ENCODE assay signal across 18 mouse cellular contexts in genomic region chr12:73725825-73726604, GRCm38 (mm10).
DNase-seq lines count a peak whose midpoint lies in the region; TF ChIP-seq lines count a peak whose summit lies in the region.
"Had no signal": no experiment of that assay in that cellular context is flagged by ENCODE, and none has a peak within 500 bp of the region (broad histone marks: within the 10 kb centered on the region; RNA-seq: fewer than 3 reads in every experiment).

No protein-coding gene starts in this region.

- TF ChIP-seq POLR2A in myocyte (IDR thresholded peaks at IDR 0.05; ENCODE audit: insufficient read length, low read depth), result no peak

- no peak overlapping the region for H3K27ac ChIP-seq in layer of hippocampus, adult 2 months
- H3K27ac ChIP-seq: embryonic facial prominence, embryonic 13.5 days; limb, embryonic 10.5 days; midbrain, embryonic 13.5 days had no signal

- DNase-seq in heart, adult 8-10 months (ENCODE audit: low spot score), result peak; percentile 34
- no peak for DNase-seq in heart, adult 9 months (ENCODE audit: low spot score in 2 of 2)
- DNase-seq in Muller cell, postnatal 12 days (ENCODE audit: inconsistent ontology term), result peak; percentile 87
- no peak for DNase-seq in layer of hippocampus, adult 18-20 months (ENCODE audit: low spot score in 2 of 2)
- DNase-seq in layer of hippocampus, adult 2 months (ENCODE audit: low spot score in 2 of 2), result no peak
- DNase-seq: cerebellum, adult 2 months; heart, postnatal 4 days; kidney, adult 9 months; kidney, postnatal 36 days; lung, embryonic 14.5 days; spleen, adult 18-20 months; thymus, postnatal 25 days had no signal

- H3K4me2 ChIP-seq in myocyte (ENCODE audit: low read depth), result peak overlapping the region; percentile 75
- H3K4me2 ChIP-seq: embryonic facial prominence, embryonic 13.5 days; liver, embryonic 11.5 days; lung, embryonic 14.5 days; midbrain, embryonic 13.5 days had no signal

- no peaks in the 10 kb centered on the region for H3K27me3 ChIP-seq in C2C12 (ENCODE audit: control insufficient read depth, insufficient read depth, insufficient read length)
- no peaks in the 10 kb centered on the region for H3K27me3 ChIP-seq in myocyte (ENCODE audit: control insufficient read depth, insufficient read depth, insufficient read length)
- H3K27me3 ChIP-seq: embryonic facial prominence, embryonic 13.5 days had no signal

- no peaks in the 10 kb centered on the region for H3K79me3 ChIP-seq in C2C12 (ENCODE audit: low read depth)

- H3K79me2 ChIP-seq in C2C12 (ENCODE audit: control insufficient read depth, insufficient read depth) (no peaks in the 10 kb centered on the region), myocyte (ENCODE audit: control insufficient read depth, insufficient read depth) (no peaks in the 10 kb centered on the region)

- H3ac ChIP-seq in C2C12 (ENCODE audit: control insufficient read depth, insufficient read length, low read depth), result no peak overlapping the region
- H3ac ChIP-seq in myocyte (ENCODE audit: control insufficient read depth, insufficient read length), result no peak overlapping the region

- H3K36me3 ChIP-seq in C2C12 (ENCODE audit: control insufficient read depth, insufficient read depth) (no peaks in the 10 kb centered on the region), myocyte (ENCODE audit: control insufficient read depth, insufficient read depth) (no peaks in the 10 kb centered on the region)
- H3K36me3 ChIP-seq: limb, embryonic 10.5 days; midbrain, embryonic 13.5 days had no signal

- no peak overlapping the region for H3K4me3 ChIP-seq in C2C12 (ENCODE audit: insufficient read depth, poor library complexity, severe bottlenecking)
- H3K4me3 ChIP-seq in myocyte, result no peak overlapping the region
- H3K4me3 ChIP-seq in layer of hippocampus, adult 2 months, result no peak overlapping the region
- H3K4me3 ChIP-seq: embryonic facial prominence, embryonic 13.5 days; limb, embryonic 10.5 days; midbrain, embryonic 13.5 days had no signal

- TF ChIP-seq CTCF in C2C12 (IDR thresholded peaks at IDR 0.05; ENCODE audit: control insufficient read depth, insufficient read depth, insufficient read length), result no peak
- TF ChIP-seq CTCF in layer of hippocampus, adult 2 months (conservative IDR thresholded peaks at IDR 0.05), result no peak

TF ChIP-seq in C2C12, 6 proteins besides CTCF, POLR2A, EP300 and RAD21:
- TF ChIP-seq MYOG (IDR thresholded peaks at IDR 0.05; ENCODE audit: control insufficient read depth, extremely low read depth, insufficient read length) (no peak), MYOD1 (IDR thresholded peaks at IDR 0.05; ENCODE audit: control insufficient read depth, insufficient read length, low read depth) (peak; percentile 92), FOSL1 (IDR thresholded peaks at IDR 0.05; ENCODE audit: insufficient read depth, low read length, poor library complexity, severe bottlenecking) (peak; percentile 54)

TF ChIP-seq in myocyte, 11 proteins besides CTCF, POLR2A, EP300 and RAD21:
- TF ChIP-seq TCF12 (IDR thresholded peaks at IDR 0.05; ENCODE audit: insufficient read depth, poor library complexity, severe bottlenecking) (peak; percentile 65), TCF3 (IDR thresholded peaks at IDR 0.05; ENCODE audit: insufficient read length, low read depth) (peak; percentile 39), USF1 (IDR thresholded peaks at IDR 0.05; ENCODE audit: low read depth) (no peak), MYOD1 (IDR thresholded peaks at IDR 0.05; ENCODE audit: control insufficient read depth in 1 of 3, insufficient read length in 2 of 3, low read depth in 2 of 3) (peak; percentile 86 to 93 (median 92))

Comparison
In these comparisons a context has a peak if more than half of its experiments do, and no peak if none do; other contexts are left out.
1. DNase-seq: peak in heart, adult 8-10 months (single experiment) and Muller cell, postnatal 12 days (single experiment); none in heart, adult 9 months (0 of 2), layer of hippocampus, adult 18-20 months (0 of 2) and layer of hippocampus, adult 2 months (0 of 2).